Mouse (Mus musculus) c-Kit-positive CD71-positive TER-119-negative erythroid progenitor cells, embryonic 14.5 days (primary cell): Measurements from ENCODE around the gene Lrba.

ENCODE experiments used
- DNase-seq: peaks from one replicate; pipeline ENCODE4 v3.0.0-alpha.2; 2013; ENCODE audit warnings: low read depth

Gene Lrba

GRCm38 (mm10) chr3:86253791-86254190 lies 29.3 kb downstream of the Lrba start:
- no peak for DNase-seq

- no peak for DNase-seq
Observed at GRCm38 (mm10) chr3:86268074-86268702, 43.7 kb downstream of the Lrba start.

- DNase-seq, result no peak
Observed at GRCm38 (mm10) chr3:86275651-86276050, 51.2 kb downstream of the Lrba start.

GRCm38 (mm10) chr3:86291326-86291725 lies 66.8 kb downstream of the Lrba start:
- no peak for DNase-seq

GRCm38 (mm10) chr3:86294866-86295265 lies 70.4 kb downstream of the Lrba start:
- DNase-seq, result no peak

- no peak for DNase-seq
Observed at GRCm38 (mm10) chr3:86296214-86296613, 71.7 kb downstream of the Lrba start.

GRCm38 (mm10) chr3:86308833-86309232 lies 84.4 kb downstream of the Lrba start:
- no peak for DNase-seq

GRCm38 (mm10) chr3:86310216-86310615 lies 85.7 kb downstream of the Lrba start:
- DNase-seq, result no peak

- DNase-seq, result no peak
Observed at GRCm38 (mm10) chr3:86311406-86311805, 86.9 kb downstream of the Lrba start.

- DNase-seq, result no peak
Observed at GRCm38 (mm10) chr3:86317636-86318035, 93.2 kb downstream of the Lrba start.

GRCm38 (mm10) chr3:86328531-86328930 lies 104.1 kb downstream of the Lrba start:
- DNase-seq, result peak; percentile 17

- DNase-seq, result no peak
Observed at GRCm38 (mm10) chr3:86343261-86343660, 118.8 kb downstream of the Lrba start.

- no peak for DNase-seq
Observed at GRCm38 (mm10) chr3:86362486-86362885, 138.0 kb downstream of the Lrba start.

- no peak for DNase-seq
Observed at GRCm38 (mm10) chr3:86371466-86371865, 147.0 kb downstream of the Lrba start.

- no peak for DNase-seq
Observed at GRCm38 (mm10) chr3:86375276-86375675, 150.8 kb downstream of the Lrba start.

- DNase-seq, result no peak
Observed at GRCm38 (mm10) chr3:86382557-86382956, 158.1 kb downstream of the Lrba start.

GRCm38 (mm10) chr3:86385047-86385446 lies 160.6 kb downstream of the Lrba start:
- no peak for DNase-seq

- no peak for DNase-seq
Observed at GRCm38 (mm10) chr3:86386246-86386645, 161.8 kb downstream of the Lrba start.

GRCm38 (mm10) chr3:86423828-86424227 lies 199.3 kb downstream of the Lrba start:
- peak; percentile 41 for DNase-seq

- peak; percentile 32 for DNase-seq
Observed at GRCm38 (mm10) chr3:86426733-86427132, 202.3 kb downstream of the Lrba start.

GRCm38 (mm10) chr3:86443497-86443896 lies 219.0 kb downstream of the Lrba start:
- DNase-seq, result no peak

- no peak for DNase-seq
Observed at GRCm38 (mm10) chr3:86451211-86451610, 226.7 kb downstream of the Lrba start.

GRCm38 (mm10) chr3:86461582-86461981 lies 237.1 kb downstream of the Lrba start:
- no peak for DNase-seq

GRCm38 (mm10) chr3:86489992-86490391 lies 265.5 kb downstream of the Lrba start:
- DNase-seq, result no peak
